Mouse (Mus musculus): Measurements from ENCODE around the gene Mical3.

DNA sequence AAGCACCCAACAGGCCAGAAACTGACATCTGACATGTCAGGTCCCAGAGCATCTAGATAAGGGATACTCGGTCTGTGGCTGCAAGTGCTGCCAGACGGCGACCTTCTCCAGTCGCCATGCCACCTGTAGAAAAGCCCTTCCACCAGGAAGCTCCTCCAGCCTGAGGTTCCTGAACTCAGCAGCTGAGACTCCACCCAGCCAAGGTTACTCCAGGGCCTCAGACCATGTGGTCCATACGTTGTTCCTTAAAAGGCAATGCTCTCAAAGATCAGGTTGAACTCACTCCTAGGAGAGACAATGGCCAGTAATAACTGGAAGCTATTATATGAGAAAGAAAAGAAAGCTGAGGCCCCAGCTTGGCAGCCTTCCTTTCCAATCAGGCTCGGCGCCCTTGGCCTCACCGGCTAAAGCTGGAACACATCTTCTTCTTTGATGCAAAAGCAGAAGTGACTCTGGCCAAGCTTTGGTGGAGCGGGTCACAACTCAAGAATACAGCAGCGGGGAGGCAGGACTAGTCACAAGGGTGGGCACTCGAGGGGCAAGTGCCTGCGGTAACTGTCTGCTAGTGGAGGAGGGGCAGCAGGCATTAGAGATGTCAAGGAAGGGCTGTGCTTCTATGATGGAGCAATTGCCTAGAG is 53.8 kb downstream of the Mical3 start:
- TF ChIP-seq POLR2A (IDR thresholded peaks at IDR 0.05; ENCODE audit: insufficient read depth, low read length) (no peak), EP300 (IDR thresholded peaks at IDR 0.05; ENCODE audit: insufficient read depth, low read depth, low read length) (no peak)
